11 mouse cellular contexts compared by ENCODE assay signal in genomic region chr19:23132720-23133426, GRCm38 (mm10). TPM values are rescaled to one million over a fixed set of nuclear protein-coding genes. Genes with fewer than 3 reads are reported as not detected.
DNase-seq lines count a peak whose midpoint lies in the region; ATAC-seq and TF ChIP-seq lines count a peak whose summit lies in the region.
"Had no signal": no experiment of that assay in that cellular context is flagged by ENCODE, and none has a peak within 500 bp of the region (broad histone marks: within the 10 kb centered on the region; RNA-seq: fewer than 3 reads in every experiment).

No protein-coding gene starts in this region.

- peak overlapping the region; percentile 48; the same call in 1 of the 2 replicates for H3K27ac ChIP-seq in hindbrain, postnatal 0 days
- no peak overlapping the region for H3K27ac ChIP-seq in hindbrain, embryonic 14.5 days
- no peak overlapping the region; the same call in 1 of the 2 replicates for H3K27ac ChIP-seq in limb, embryonic 10.5 days
- no peak overlapping the region for H3K27ac ChIP-seq in forebrain, embryonic 14.5 days (ENCODE audit: low read depth, low read length)
- H3K27ac ChIP-seq: hindbrain, embryonic 12.5 days; neural tube, embryonic 15.5 days had no signal

- no peak for ATAC-seq in hindbrain, postnatal 0 days
- ATAC-seq in hindbrain, embryonic 14.5 days (ENCODE audit: low FRiP score): no peak
- no peak for ATAC-seq in forebrain, embryonic 14.5 days
- ATAC-seq in activated CD4-positive, CD25-positive, alpha-beta regulatory T cell, adult 4 months: no peak

- H3K9me3 ChIP-seq in hindbrain, postnatal 0 days (ENCODE audit: low read length): no peaks in the 10 kb centered on the region
- no peaks in the 10 kb centered on the region for H3K9me3 ChIP-seq in hindbrain, embryonic 14.5 days (ENCODE audit: control insufficient read depth, low read length)
- H3K9me3 ChIP-seq in limb, embryonic 10.5 days (replicated peaks): no peaks in the 10 kb centered on the region
- H3K9me3 ChIP-seq in forebrain, embryonic 14.5 days (replicated peaks; ENCODE audit: control insufficient read depth, low read length): no peaks in the 10 kb centered on the region
- H3K9me3 ChIP-seq: hindbrain, embryonic 12.5 days; neural tube, embryonic 15.5 days had no signal

- no peak for TF ChIP-seq CTCF in hindbrain, postnatal 0 days (IDR thresholded peaks at IDR 0.05; ENCODE audit: low read depth)

- WGBS in hindbrain, postnatal 0 days: 39% methylated on average over 7 of the region's 7 CpGs
- 33% methylated on average over 7 of the region's 7 CpGs for WGBS in hindbrain, embryonic 14.5 days
- 10% methylated on average over 7 of the region's 7 CpGs for WGBS in limb, embryonic 10.5 days
- WGBS in forebrain, embryonic 14.5 days: 31% methylated on average over 7 of the region's 7 CpGs

- DNase-seq in hindbrain, postnatal 0 days (ENCODE audit: low spot score): no peak
- no peak for DNase-seq in hindbrain, embryonic 14.5 days (ENCODE audit: low spot score)
- DNase-seq in R1 (ENCODE audit: low read depth, low spot score): peak; percentile 96
- DNase-seq in forelimb bud, embryonic 11.5 days (ENCODE audit: low read depth, low spot score): peak; percentile 73
- DNase-seq in limb, embryonic 10.5 days (ENCODE audit: low spot score): peak; percentile 43
- no peak for DNase-seq in forebrain, embryonic 14.5 days (ENCODE audit: low spot score)
- DNase-seq: left cerebral cortex, postnatal 4 days; thymus, postnatal 14 days had no signal

- no peak overlapping the region for H3K4me3 ChIP-seq in hindbrain, postnatal 0 days (ENCODE audit: low read length)
- H3K4me3 ChIP-seq in hindbrain, embryonic 14.5 days (replicated peaks; ENCODE audit: low read length): no peak overlapping the region
- no peak overlapping the region for H3K4me3 ChIP-seq in limb, embryonic 10.5 days
- H3K4me3 ChIP-seq in forebrain, embryonic 14.5 days (ENCODE audit: low read depth, low read length): no peak overlapping the region
- H3K4me3 ChIP-seq: hindbrain, embryonic 12.5 days; neural tube, embryonic 15.5 days had no signal

- no peaks in the 10 kb centered on the region for H3K36me3 ChIP-seq in hindbrain, postnatal 0 days (ENCODE audit: insufficient read depth, low read length)
- H3K36me3 ChIP-seq in hindbrain, embryonic 14.5 days (replicated peaks; ENCODE audit: control insufficient read depth, insufficient read depth): no peaks in the 10 kb centered on the region
- no peaks in the 10 kb centered on the region for H3K36me3 ChIP-seq in limb, embryonic 10.5 days
- H3K36me3 ChIP-seq in forebrain, embryonic 14.5 days (ENCODE audit: control insufficient read depth, insufficient read depth, low read length): no peaks in the 10 kb centered on the region
- H3K36me3 ChIP-seq: hindbrain, embryonic 12.5 days; neural tube, embryonic 15.5 days had no signal

- peaks cover 7% of the 10 kb centered on the region; the same call in 1 of the 2 replicates for H3K27me3 ChIP-seq in hindbrain, postnatal 0 days (ENCODE audit: insufficient read depth, low read length)
- peaks cover 57% of the 10 kb centered on the region for H3K27me3 ChIP-seq in hindbrain, embryonic 14.5 days (ENCODE audit: control insufficient read depth, insufficient read depth, low read length)
- H3K27me3 ChIP-seq in limb, embryonic 10.5 days (ENCODE audit: low read depth, poor library complexity, severe bottlenecking): peaks cover 74% of the 10 kb centered on the region
- H3K27me3 ChIP-seq in forebrain, embryonic 14.5 days (replicated peaks; ENCODE audit: control insufficient read depth, insufficient read depth, low read length): peaks cover 25% of the 10 kb centered on the region

- peaks cover 31% of the 10 kb centered on the region for H3K4me1 ChIP-seq in hindbrain, postnatal 0 days (ENCODE audit: insufficient read depth, low read length)
- H3K4me1 ChIP-seq in hindbrain, embryonic 14.5 days (replicated peaks; ENCODE audit: control insufficient read depth, insufficient read depth, low read length): peaks cover 20% of the 10 kb centered on the region
- H3K4me1 ChIP-seq in limb, embryonic 10.5 days: peaks cover 42% of the 10 kb centered on the region
- peaks cover 17% of the 10 kb centered on the region for H3K4me1 ChIP-seq in forebrain, embryonic 14.5 days (ENCODE audit: control insufficient read depth, insufficient read depth, low read length)

- H3K9ac ChIP-seq in hindbrain, postnatal 0 days (replicated peaks; ENCODE audit: low read length): no peak overlapping the region
- H3K9ac ChIP-seq in hindbrain, embryonic 14.5 days: no peak overlapping the region
- H3K9ac ChIP-seq in forebrain, embryonic 14.5 days (ENCODE audit: low read length): no peak overlapping the region
- H3K9ac ChIP-seq: hindbrain, embryonic 12.5 days; neural tube, embryonic 15.5 days had no signal

- H3K4me2 ChIP-seq in hindbrain, postnatal 0 days (ENCODE audit: low read depth, low read length): no peak overlapping the region
- H3K4me2 ChIP-seq in hindbrain, embryonic 14.5 days (replicated peaks): no peak overlapping the region
- H3K4me2 ChIP-seq in forebrain, embryonic 14.5 days (ENCODE audit: low read length): no peak overlapping the region

RNA-seq across cellular contexts. Expression of gene Klf9, which starts 8.2 kb away (rescaled TPM):
- 19.1 and 20.1 TPM in 2 replicates for total RNA-seq in hindbrain, postnatal 0 days (2014; rRNA removed)
- polyA plus RNA-seq in hindbrain, postnatal 0 days (2015; fragmentation: Nextera tagmentation; extraction: Ambion mirVana): 9.5 and 10.5 TPM in 2 replicates
- 2.4 and 3.3 TPM in 2 replicates for polyA plus RNA-seq in hindbrain, embryonic 14.5 days (2014; fragmentation: Nextera tagmentation; extraction: Ambion mirVana)
- 0.74 and 1.3 TPM in 2 replicates for polyA plus RNA-seq in limb, embryonic 10.5 days (2016; fragmentation: Nextera tagmentation; extraction: Ambion mirVana)
- 0.97 and 1.1 TPM in 2 replicates for polyA plus RNA-seq in forebrain, embryonic 14.5 days (2014; fragmentation: Nextera tagmentation; extraction: Ambion mirVana)
- 1 to 10 TPM; 1.7 to 2.8 TPM for polyA plus RNA-seq in activated CD4-positive, CD25-positive, alpha-beta regulatory T cell, adult 4 months (2017; shearing (Covaris generic))

Comparison
In these comparisons a context has a peak if more than half of its experiments do, and no peak if none do; other contexts are left out.
1. DNase-seq: peak in R1 (single experiment), forelimb bud, embryonic 11.5 days (single experiment) and limb, embryonic 10.5 days (single experiment); none in hindbrain, postnatal 0 days (single experiment), hindbrain, embryonic 14.5 days (single experiment) and forebrain, embryonic 14.5 days (single experiment).